Mouse (Mus musculus): ENCODE measurements around the gene Polr3b. TPM values are rescaled to one million over a fixed set of nuclear protein-coding genes. Genes with fewer than 3 reads are reported as not detected.

The Polr3b gene
- polyA plus RNA-seq, 1 experiment from 2014 or later, result 19.6 TPM

- ATAC-seq (ENCODE audit: low FRiP score, low read depth), result no peak
- Histone ChIP-seq H3K4me3 (no peak overlapping the region), H3K4me1 (0 out of 2 replicates have a peak, but pooled peaks cover 4% of the 10 kb centered on the region), H3K9ac (replicated peaks) (no peak overlapping the region), H3K36me3 (no peaks in the 10 kb centered on the region), H3K27me3 (no peaks in the 10 kb centered on the region), H3K9me3 (no peaks in the 10 kb centered on the region), H3K27ac (replicated peaks) (no peak overlapping the region), H3K4me2 (replicated peaks) (no peak overlapping the region)
- 87% methylated on average over 14 of the region's 14 CpGs for WGBS
Observed at GRCm38 (mm10) chr10:84590956-84591355, 31.1 kb upstream of the Polr3b start.

DNA sequence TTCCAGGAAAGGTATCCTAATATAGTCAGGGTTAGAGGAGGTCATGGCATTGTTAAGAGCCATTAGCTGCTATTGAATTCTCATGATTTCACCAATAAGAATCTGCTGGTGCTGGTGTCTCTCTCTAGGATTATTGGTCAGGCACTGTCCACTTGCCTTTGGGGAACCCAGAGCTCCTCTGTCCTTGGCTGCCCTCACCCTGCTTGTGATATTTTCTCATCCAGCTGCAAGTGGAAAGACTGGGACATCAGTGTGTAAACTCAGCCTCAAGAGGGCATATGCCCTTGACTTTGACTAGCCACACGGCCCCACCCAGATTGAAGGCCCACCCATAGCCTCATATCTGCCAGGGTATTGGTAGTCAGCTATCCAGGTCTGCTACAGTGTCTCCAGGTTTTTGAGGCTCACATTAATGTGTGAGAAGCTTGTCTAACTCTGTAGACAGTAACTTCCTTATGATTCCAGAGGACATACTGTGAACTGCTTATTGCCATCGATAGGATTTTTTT is 30.4 kb upstream of the Polr3b start:
- no peaks in the 10 kb centered on the region for H3K36me3 ChIP-seq
- ATAC-seq (ENCODE audit: low FRiP score, low read depth), result no peak
- no peak overlapping the region for H3K4me2 ChIP-seq (replicated peaks)
- 91% methylated on average over 2 of the region's 2 CpGs for WGBS
- H3K4me1 ChIP-seq, result 0 out of 2 replicates have a peak, but pooled peaks cover 4% of the 10 kb centered on the region
- no peak overlapping the region for H3K4me3 ChIP-seq
- H3K27me3 ChIP-seq, result no peaks in the 10 kb centered on the region
- no peak overlapping the region for H3K27ac ChIP-seq (replicated peaks)
- no peaks in the 10 kb centered on the region for H3K9me3 ChIP-seq
- no peak overlapping the region for H3K9ac ChIP-seq (replicated peaks)

- 62% methylated on average over 3 of the region's 3 CpGs for WGBS
- no peak for ATAC-seq (ENCODE audit: low FRiP score, low read depth)
Observed at GRCm38 (mm10) chr10:84592745-84593144, 29.3 kb upstream of the Polr3b start.

DNA sequence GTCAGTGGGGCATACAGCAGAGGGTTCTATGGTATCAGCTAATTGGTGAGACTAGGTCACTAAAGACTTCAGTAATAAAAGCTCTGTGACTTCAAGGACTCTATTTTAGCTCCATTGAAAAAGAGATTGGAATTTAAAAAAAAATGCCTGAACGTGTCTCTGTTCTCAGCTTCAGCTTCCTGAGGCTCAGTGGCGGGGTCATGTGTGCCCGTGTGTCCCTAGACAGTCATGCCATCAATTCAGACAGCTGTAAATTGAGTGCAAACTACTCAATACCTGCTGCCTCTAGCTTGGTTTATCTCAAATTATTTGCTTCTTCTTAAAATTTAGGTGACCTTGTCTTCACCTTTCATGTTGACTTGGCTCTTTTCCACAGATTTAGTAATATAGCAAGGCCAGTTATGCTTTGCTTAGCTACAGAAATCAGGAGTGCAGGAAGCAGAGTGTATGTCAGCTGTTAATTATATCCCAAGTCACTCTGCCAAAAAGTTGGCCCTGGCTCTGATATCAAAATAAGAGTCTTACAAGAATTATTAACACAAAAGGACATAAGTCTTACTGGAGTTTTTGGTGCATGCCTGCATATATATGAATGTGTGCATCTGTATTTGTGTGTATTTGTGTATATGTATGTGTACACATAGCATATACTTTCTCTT is 24.8 kb upstream of the Polr3b start:
- Histone ChIP-seq H3K9ac (replicated peaks) (no peak overlapping the region), H3K9me3 (no peaks in the 10 kb centered on the region), H3K27ac (replicated peaks) (no peak overlapping the region), H3K27me3 (no peaks in the 10 kb centered on the region), H3K36me3 (no peaks in the 10 kb centered on the region), H3K4me1 (0 out of 2 replicates have a peak, but pooled peaks cover 4% of the 10 kb centered on the region), H3K4me2 (replicated peaks) (no peak overlapping the region), H3K4me3 (no peak overlapping the region)
- 80% methylated on average over 3 of the region's 3 CpGs for WGBS
- no peak for ATAC-seq (ENCODE audit: low FRiP score, low read depth)

More at GRCm38 (mm10) chr10:84592745-84593144, 29.3 kb upstream of the Polr3b start:
- H3K4me3 ChIP-seq, result no peak overlapping the region
- no peaks in the 10 kb centered on the region for H3K9me3 ChIP-seq
- 0 out of 2 replicates have a peak, but pooled peaks cover 4% of the 10 kb centered on the region for H3K4me1 ChIP-seq
- no peaks in the 10 kb centered on the region for H3K27me3 ChIP-seq
- H3K4me2 ChIP-seq (replicated peaks), result no peak overlapping the region
- H3K27ac ChIP-seq (replicated peaks), result no peak overlapping the region
- H3K9ac ChIP-seq (replicated peaks), result no peak overlapping the region
- H3K36me3 ChIP-seq, result no peaks in the 10 kb centered on the region

GRCm38 (mm10) chr10:84598172-84598571 is 23.9 kb upstream of the Polr3b start:
- no peaks in the 10 kb centered on the region for H3K27me3 ChIP-seq
- 32% methylated on average over 1 of the region's 1 CpGs for WGBS
- no peaks in the 10 kb centered on the region for H3K36me3 ChIP-seq
- no peak overlapping the region for H3K9ac ChIP-seq (replicated peaks)
- no peak overlapping the region for H3K4me2 ChIP-seq (replicated peaks)
- no peak overlapping the region for H3K4me3 ChIP-seq
- ATAC-seq (ENCODE audit: low FRiP score, low read depth), result no peak
- no peak overlapping the region for H3K27ac ChIP-seq (replicated peaks)
- no peaks in the 10 kb centered on the region for H3K9me3 ChIP-seq
- no peaks in the 10 kb centered on the region for H3K4me1 ChIP-seq

DNA sequence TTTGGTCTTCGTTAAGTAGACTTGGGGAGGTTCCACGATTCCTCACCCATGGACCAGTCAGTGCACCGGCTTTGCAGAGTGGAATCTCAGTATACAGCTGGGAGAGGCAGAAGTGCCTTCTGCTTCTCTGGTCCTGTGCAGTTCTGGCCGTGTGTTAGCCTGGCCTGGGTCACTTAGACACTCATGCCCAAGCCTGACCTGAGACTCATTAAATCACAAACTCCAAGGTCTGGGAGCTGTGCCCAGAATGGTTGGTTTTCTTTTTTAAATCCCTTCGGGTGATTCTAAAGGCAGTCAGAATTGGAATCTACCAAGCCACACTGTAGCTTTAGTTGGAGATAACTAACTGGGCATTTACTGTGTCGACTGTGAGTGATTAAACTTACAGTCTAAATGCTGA is 22.0 kb upstream of the Polr3b start:
- Histone ChIP-seq H3K4me3 (no peak overlapping the region), H3K9me3 (no peaks in the 10 kb centered on the region), H3K36me3 (no peaks in the 10 kb centered on the region), H3K4me2 (replicated peaks) (no peak overlapping the region), H3K27ac (replicated peaks) (no peak overlapping the region), H3K27me3 (no peaks in the 10 kb centered on the region), H3K4me1 (no peaks in the 10 kb centered on the region), H3K9ac (replicated peaks) (no peak overlapping the region)
- no peak for ATAC-seq (ENCODE audit: low FRiP score, low read depth)
- WGBS, result 90% methylated on average over 6 of the region's 6 CpGs

- Histone ChIP-seq H3K4me3 (no peak overlapping the region), H3K36me3 (no peaks in the 10 kb centered on the region), H3K27me3 (no peaks in the 10 kb centered on the region), H3K4me2 (replicated peaks) (no peak overlapping the region), H3K4me1 (no peaks in the 10 kb centered on the region), H3K27ac (replicated peaks) (no peak overlapping the region), H3K9me3 (no peaks in the 10 kb centered on the region), H3K9ac (replicated peaks) (no peak overlapping the region)
- 67% methylated on average over 1 of the region's 1 CpGs for WGBS
- ATAC-seq (ENCODE audit: low FRiP score, low read depth), result no peak
Observed at GRCm38 (mm10) chr10:84604335-84604734, 17.8 kb upstream of the Polr3b start.

- whole genome bisulfite sequencing, result 89% methylated on average over 3 of the region's 3 CpGs
- H3K27me3 ChIP-seq, result no peaks in the 10 kb centered on the region
- H3K9ac ChIP-seq (replicated peaks), result no peak overlapping the region
- no peak overlapping the region for H3K4me2 ChIP-seq (replicated peaks)
- H3K4me3 ChIP-seq, result no peak overlapping the region
- H3K36me3 ChIP-seq, result no peaks in the 10 kb centered on the region
- no peaks in the 10 kb centered on the region for H3K9me3 ChIP-seq
- H3K27ac ChIP-seq (replicated peaks), result no peak overlapping the region
- ATAC-seq (ENCODE audit: low FRiP score, low read depth), result no peak
- peaks cover 4% of the 10 kb centered on the region; the same call in 1 of the 2 replicates for H3K4me1 ChIP-seq
Observed at GRCm38 (mm10) chr10:84608361-84608760, 13.7 kb upstream of the Polr3b start.

DNA sequence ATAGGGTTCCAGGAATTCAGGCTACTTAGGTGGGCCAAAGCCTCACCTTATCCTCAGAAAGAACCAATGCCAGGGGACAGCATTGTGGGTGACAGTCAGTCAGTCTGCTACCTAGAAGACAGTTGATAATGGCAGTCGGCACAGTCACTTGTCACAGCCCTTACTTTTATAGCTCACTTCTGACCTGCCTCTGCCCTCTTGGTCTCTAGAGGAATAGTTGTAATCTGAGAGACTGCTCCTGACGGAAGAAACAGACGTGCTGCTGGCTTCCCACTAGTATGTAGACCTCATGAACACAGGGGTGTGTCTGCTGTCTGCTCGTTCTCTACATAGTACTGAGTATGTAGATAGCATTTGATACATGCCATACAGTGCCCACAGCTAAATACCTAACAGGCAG is 11.8 kb upstream of the Polr3b start:
- H3K9ac ChIP-seq (replicated peaks), result no peak overlapping the region
- H3K9me3 ChIP-seq, result no peaks in the 10 kb centered on the region
- no peaks in the 10 kb centered on the region; the same call in 1 of the 2 replicates for H3K27me3 ChIP-seq
- H3K4me3 ChIP-seq, result no peak overlapping the region
- whole genome bisulfite sequencing, result 76% methylated on average over 4 of the region's 4 CpGs
- H3K27ac ChIP-seq (replicated peaks), result no peak overlapping the region
- ATAC-seq (ENCODE audit: low FRiP score, low read depth), result no peak
- H3K4me1 ChIP-seq, result peaks cover 4% of the 10 kb centered on the region; the same call in 1 of the 2 replicates
- H3K4me2 ChIP-seq (replicated peaks), result no peak overlapping the region
- no peaks in the 10 kb centered on the region for H3K36me3 ChIP-seq

- H3K4me1 ChIP-seq, result peaks cover 4% of the 10 kb centered on the region; the same call in 1 of the 2 replicates
- no peaks in the 10 kb centered on the region for H3K9me3 ChIP-seq
- no peak for ATAC-seq (ENCODE audit: low FRiP score, low read depth)
- no peak overlapping the region for H3K9ac ChIP-seq (replicated peaks)
- no peak overlapping the region for H3K4me3 ChIP-seq
- WGBS, result 59% methylated on average over 3 of the region's 3 CpGs
- H3K27me3 ChIP-seq, result no peaks in the 10 kb centered on the region; the same call in 1 of the 2 replicates
- no peak overlapping the region for H3K4me2 ChIP-seq (replicated peaks)
- H3K36me3 ChIP-seq, result no peaks in the 10 kb centered on the region
- H3K27ac ChIP-seq (replicated peaks), result no peak overlapping the region
Observed at GRCm38 (mm10) chr10:84610783-84611182, 11.3 kb upstream of the Polr3b start.

- no peaks in the 10 kb centered on the region for H3K36me3 ChIP-seq
- ATAC-seq (ENCODE audit: low FRiP score, low read depth), result no peak
- H3K4me2 ChIP-seq (replicated peaks), result no peak overlapping the region
- no peak overlapping the region for H3K4me3 ChIP-seq
- H3K9ac ChIP-seq (replicated peaks), result no peak overlapping the region
- H3K9me3 ChIP-seq, result no peaks in the 10 kb centered on the region
- no peak overlapping the region for H3K27ac ChIP-seq (replicated peaks)
- 36% methylated on average over 3 of the region's 3 CpGs for WGBS
- H3K4me1 ChIP-seq, result peaks cover 4% of the 10 kb centered on the region; the same call in 1 of the 2 replicates
- H3K27me3 ChIP-seq, result no peaks in the 10 kb centered on the region; the same call in 1 of the 2 replicates
Observed at GRCm38 (mm10) chr10:84611664-84612063, 10.4 kb upstream of the Polr3b start.

GRCm38 (mm10) chr10:84612281-84612680 is 9.8 kb upstream of the Polr3b start:
- Histone ChIP-seq H3K9ac (replicated peaks) (no peak overlapping the region), H3K27me3 (no peaks in the 10 kb centered on the region; the same call in 1 of the 2 replicates), H3K4me2 (replicated peaks) (no peak overlapping the region), H3K27ac (replicated peaks) (no peak overlapping the region), H3K4me3 (no peak overlapping the region), H3K4me1 (peaks cover 4% of the 10 kb centered on the region; the same call in 1 of the 2 replicates), H3K9me3 (no peaks in the 10 kb centered on the region), H3K36me3 (no peaks in the 10 kb centered on the region)
- no peak for ATAC-seq (ENCODE audit: low FRiP score, low read depth)
- WGBS, result 59% methylated on average over 2 of the region's 2 CpGs
